Mouse (Mus musculus) lung, postnatal 0 days (tissue): ENCODE results near the gene Atxn7l1.

Experiments
- CTCF ChIP-seq: IDR thresholded peaks from 2 replicates; pipeline ENCODE4 v1.5.1; 2016; ENCODE audit warnings: antibody characterized with exemption, mild to moderate bottlenecking
- EP300 ChIP-seq: IDR thresholded peaks from 2 replicates; pipeline ENCODE4 v1.6.1; 2016; ENCODE audit warnings: antibody characterized with exemption, mild to moderate bottlenecking, control low read depth

GRCm38 (mm10) chr12:33403265-33403693 lies 255.8 kb downstream of the Atxn7l1 start:
- no peak for TF ChIP-seq EP300
- no peak for TF ChIP-seq CTCF
